Mouse (Mus musculus): ENCODE data around the gene Zfp493.
"Not testable (repeated sequence)": the region's sequence is repeated elsewhere in the genome, so short reads cannot be mapped to it uniquely, and the experiment has no call there.

The Zfp493 gene

DNA sequence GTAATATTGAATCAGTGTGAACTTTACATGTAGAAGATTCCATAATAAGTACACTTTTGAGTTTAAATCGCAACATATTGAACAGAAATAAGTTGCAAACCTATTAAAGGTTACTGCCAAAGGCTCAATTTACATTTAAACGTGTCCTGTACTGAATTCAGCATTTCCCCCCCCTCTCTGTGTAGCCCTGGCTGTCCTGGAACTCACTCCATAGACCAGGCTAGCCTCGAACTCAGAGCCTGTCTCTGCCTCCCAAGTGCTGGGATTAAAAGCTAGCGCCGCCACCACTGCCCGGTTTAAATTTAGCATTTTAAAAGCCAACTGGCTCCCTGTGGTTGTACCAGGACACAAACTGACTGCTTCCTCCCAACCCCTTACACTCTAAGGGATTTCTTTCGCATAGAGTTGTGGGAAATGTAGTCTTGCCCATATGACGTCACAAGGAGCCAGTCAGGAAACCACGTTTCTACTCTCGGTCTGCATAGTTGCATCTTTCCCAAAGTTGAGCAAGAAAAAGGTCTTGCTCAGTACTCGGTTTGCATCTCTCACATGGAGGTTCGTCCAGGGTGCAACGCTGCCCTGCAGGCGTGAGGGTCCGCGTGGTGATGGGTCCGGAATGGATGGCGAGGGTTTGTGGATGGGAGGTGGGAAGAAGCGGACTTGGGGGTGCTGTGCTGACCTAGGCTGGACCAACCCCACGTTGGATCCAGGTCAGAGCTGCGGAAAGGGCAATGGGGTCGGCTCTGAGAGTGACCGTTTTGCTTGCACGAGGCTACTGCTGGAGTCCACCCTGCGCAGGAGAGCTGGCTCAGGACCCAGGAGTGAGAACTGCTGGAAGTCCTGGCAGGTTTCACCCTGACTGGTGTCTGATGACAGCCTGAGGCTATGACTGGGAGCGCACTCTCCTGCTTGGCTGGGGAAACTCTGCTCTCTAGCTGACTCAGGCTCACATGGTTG lies at the start of gene Zfp493:
TSS of gene Zfp493 (plus strand) at position 429 of the 957 bp plus-strand sequence.
- peak; percentile 30 to 64 for DNase-seq (ENCODE audit: low spot score in 2 of 2)

GRCm38 (mm10) chr13:67734391-67734790 lies 45.1 kb upstream of the Zfp493 start:
- DNase-seq (ENCODE audit: low spot score in 2 of 2): not testable (repeated sequence)

GRCm38 (mm10) chr13:67742941-67743340 lies 36.6 kb upstream of the Zfp493 start:
- DNase-seq (ENCODE audit: low spot score in 2 of 2): no peak

DNA sequence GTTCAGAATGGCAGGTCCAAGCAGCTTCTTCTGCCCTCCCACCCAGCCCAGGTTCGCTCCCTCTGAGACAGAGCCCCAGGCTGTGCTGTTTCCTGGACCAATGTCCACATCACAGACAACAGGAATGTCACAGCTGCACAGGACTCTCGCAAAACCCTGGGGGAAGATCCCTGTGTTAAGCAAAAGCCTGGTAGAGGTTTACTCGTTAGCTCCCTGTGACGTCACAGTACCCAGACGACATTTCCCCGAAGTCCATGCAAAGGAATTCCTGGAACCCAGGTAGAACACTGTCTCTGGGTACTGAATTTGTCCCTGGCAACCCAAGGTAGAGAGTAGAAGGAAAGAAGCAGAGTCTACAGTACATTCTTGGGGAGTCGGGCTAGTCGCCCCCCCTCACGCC lies 35.6 kb upstream of the Zfp493 start:
- DNase-seq (ENCODE audit: low spot score in 2 of 2): no peak

DNA sequence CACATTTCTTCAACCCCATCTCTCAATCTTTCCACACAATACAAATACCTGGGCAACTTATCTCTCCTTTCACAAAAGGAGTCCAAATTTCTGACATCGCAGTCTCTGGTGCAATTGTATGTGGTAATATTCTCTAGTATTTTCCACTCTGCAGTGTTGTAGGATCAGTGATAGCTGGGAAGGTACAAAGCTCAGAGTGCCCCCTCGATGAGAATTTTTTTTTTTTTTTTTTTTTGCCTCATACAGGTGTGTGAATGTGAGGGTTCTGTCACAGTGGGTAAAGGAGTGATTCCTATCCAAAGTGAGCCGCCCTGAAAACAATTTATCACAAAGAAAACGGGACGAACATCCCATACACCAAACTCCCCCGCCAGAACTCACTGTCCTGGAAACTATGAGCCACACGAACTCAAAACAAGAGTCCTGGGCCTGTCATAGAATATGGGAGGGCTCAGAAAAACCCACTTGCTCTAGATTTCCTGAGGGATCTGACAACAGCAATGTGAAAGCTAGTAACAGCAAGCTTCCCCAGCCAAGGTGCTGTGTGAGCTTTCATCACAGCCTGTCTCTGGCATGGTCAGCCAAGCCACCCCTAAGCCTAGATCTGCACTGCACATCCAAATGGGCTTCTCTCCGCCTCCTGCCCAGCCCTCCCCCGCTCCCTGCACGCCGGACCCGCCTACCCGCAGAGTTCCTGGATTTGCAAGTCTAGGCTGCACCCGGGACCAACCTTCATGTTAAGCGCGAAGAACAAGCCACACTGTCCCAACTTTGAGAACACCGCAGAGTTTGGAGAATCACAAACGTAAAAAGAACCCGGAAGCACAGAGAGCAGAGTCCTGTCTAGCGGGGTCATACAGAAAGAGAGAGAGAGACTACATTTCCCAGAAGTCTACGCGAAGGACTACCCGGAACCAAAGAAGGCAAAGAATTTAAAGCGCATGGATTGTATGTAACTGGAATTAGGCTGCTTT lies 24.9 kb upstream of the Zfp493 start, which contains the start of gene Zfp85:
TSS of gene Zfp85 (minus strand) at position 896 of the 974 bp plus-strand sequence.
- peak; percentile 34 to 70 for DNase-seq (ENCODE audit: low spot score in 2 of 2)

DNA sequence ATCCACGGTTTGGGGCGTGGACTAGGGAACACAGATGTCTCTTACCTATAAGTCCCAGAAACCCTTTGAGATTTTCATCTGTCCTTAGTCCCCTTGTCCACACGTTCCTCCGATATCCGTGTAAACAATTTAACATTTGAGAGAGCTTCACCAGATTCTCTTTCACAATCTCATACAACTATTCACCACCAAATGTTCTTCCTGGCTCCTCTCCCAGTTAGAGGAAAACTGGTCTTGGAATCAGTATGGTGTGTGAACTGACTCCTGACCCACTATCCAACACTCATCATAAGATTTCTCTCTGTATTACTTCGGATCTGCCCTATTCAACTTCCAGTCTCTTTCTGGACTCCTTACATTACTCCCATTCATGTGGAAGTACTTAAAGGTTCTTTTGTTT lies 23.7 kb upstream of the Zfp493 start:
- no peak for DNase-seq (ENCODE audit: low spot score in 2 of 2)

DNA sequence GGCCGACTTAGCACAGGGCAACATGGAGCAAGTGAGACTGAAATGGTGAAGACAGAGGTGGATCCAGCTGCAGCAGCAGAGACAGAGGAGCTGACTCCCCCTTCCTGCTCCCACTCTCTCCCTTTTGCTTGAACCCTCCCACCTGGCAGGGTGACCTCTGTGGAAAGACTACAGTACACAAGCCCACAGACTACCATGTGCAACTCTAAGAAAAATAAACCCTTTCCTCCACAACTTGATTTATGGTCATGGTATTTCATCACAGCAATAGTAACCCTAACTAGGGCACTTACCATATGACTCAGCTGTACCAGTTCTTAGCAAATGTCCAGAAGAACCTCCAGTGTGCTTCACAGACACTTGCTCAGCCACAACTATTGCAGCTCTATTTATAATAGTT lies 19.5 kb upstream of the Zfp493 start:
- DNase-seq (ENCODE audit: low spot score in 2 of 2): no peak

- DNase-seq (ENCODE audit: low spot score in 2 of 2): no peak
These were observed 16.3 kb upstream of the Zfp493 start for GRCm38 (mm10) chr13:67763031-67763768.

DNA sequence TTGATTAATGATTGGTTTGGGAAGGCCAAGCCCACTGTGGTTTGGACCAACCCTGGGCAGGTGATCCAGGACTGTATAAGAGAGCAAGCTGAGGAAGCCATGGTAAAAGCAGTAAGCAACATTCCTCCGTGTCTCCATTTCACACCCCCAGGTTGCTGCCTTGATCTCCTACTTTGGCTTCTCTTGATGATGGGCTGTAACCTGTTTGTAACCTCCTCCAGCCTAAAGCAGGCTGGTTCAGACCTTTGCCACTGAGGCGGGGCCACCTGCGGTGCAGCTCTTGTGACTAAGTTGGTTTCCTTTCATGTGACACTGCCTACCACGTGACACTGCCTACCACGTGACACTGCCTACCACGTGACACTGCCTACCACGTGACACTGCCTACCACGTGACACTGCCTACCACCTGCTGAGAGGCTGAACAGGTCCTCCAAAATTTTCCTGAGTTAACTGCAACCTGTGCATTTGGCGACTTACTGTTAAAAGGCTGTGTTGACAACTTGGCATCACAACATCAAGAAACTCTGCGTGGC lies 12.5 kb downstream of the Zfp493 start:
- DNase-seq (ENCODE audit: low spot score in 2 of 2): no peak

GRCm38 (mm10) chr13:67798618-67799017 lies 19.1 kb downstream of the Zfp493 start:
- no peak for DNase-seq (ENCODE audit: low spot score in 2 of 2)

GRCm38 (mm10) chr13:67799151-67799550 lies 19.7 kb downstream of the Zfp493 start:
- DNase-seq (ENCODE audit: low spot score in 2 of 2): not testable (repeated sequence)

- DNase-seq (ENCODE audit: low spot score in 2 of 2): no peak
These were observed 32.2 kb downstream of the Zfp493 start for GRCm38 (mm10) chr13:67811651-67812210.

GRCm38 (mm10) chr13:67812961-67813709 lies 33.6 kb downstream of the Zfp493 start:
- no peak for DNase-seq (ENCODE audit: low spot score in 2 of 2)

DNA sequence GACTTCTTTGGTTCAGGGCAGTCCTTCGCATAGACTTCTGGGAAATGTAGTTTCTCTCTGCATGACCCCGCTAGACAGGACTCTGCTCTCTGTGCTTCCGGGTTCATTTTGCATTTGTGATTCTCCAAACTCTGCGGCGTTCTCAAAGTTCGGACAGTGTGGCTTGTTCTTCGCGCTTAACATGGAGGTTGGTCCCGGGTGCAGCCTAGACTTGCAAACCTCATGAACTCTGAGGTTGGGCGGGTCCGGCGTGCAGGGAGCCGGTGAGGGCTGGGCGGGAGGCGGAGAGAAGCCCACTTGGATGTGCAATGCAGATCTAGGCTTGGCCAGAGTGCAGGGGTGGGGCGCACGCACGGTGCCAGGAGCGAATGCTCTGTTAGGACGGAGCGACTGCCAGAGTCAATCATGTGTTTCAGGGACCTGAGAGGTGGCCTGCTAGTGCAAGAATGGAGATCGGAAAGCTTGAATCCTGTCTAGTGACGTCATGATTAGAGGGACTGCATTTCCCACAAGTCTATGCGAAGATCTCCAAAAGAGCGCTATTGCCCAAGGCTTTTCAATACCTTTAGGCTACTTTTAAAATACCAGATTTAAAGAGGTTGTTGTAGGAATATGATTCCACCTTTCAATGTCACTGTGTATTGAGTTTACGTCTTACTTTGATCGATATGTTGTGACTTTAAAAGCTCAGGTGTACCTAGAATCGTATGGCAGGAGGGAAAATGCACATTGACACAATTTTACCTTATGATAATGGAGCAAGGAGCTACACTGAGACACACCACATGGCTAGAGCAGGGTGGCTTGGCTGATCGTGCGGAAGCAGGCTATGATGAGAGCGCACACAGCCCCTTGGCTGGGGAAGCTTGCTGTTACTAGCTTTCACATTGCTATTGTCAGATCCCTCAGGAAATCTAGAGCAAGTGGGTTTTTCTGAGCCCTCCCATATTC lies 34.5 kb downstream of the Zfp493 start, which contains the start of gene Zfp273:
TSS of gene Zfp273 (plus strand) at position 31 of the 951 bp plus-strand sequence.
- DNase-seq (ENCODE audit: low spot score in 2 of 2): peak; percentile 58 to 75

DNA sequence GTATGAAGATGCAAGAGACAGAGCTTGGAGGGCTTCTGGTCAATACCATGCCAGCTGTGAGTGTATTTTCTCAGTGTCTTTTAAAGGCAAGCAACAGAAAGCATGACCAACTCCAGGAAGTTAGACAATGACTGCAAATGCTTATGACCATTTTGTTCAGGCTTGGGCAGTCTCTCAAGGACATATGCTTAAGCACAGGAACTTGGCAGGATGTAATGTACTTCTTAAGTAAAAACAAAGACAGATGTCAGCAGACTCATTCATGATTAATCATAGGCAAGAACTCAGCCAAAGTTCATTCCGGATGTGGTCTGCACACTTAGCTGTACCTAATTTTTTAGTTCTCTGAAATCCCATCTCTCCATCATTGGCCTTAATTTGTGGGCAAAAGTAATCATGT lies 39.1 kb downstream of the Zfp493 start:
- DNase-seq (ENCODE audit: low spot score in 2 of 2): no peak

- DNase-seq (ENCODE audit: low spot score in 2 of 2): no peak
These were observed 51.4 kb downstream of the Zfp493 start, which contains the start of gene Gm10037 for GRCm38 (mm10) chr13:67830911-67831336. TSS of gene Gm10037 (plus strand) at chr13:67831106.

GRCm38 (mm10) chr13:67833137-67833536 lies 53.6 kb downstream of the Zfp493 start:
- DNase-seq (ENCODE audit: low spot score in 2 of 2): not testable (repeated sequence)

Data from spleen, postnatal 4 days (tissue).